Mouse (Mus musculus): ENCODE results near the gene Gadd45gip1. TPM values are rescaled to one million over a fixed set of nuclear protein-coding genes. Genes with fewer than 3 reads are reported as not detected.

Gadd45gip1 gene
- total RNA-seq, 2 experiments from 2014 or later: 28.4 to 28.8 TPM

- intact Hi-C loops (cut with DNase I; ENCODE audit: low total_unique reads): no loop called here
- DNase-seq: peak; percentile 75
Measured at GRCm38 (mm10) chr8:84793791-84794485, 37.4 kb upstream of the Gadd45gip1 start.

GRCm38 (mm10) chr8:84794486-84794885 is 36.8 kb upstream of the Gadd45gip1 start:
- DNase-seq: peak; percentile 52
- intact Hi-C loops (cut with DNase I; ENCODE audit: low total_unique reads): no loop called here

- no peak for DNase-seq
- intact Hi-C loops (cut with DNase I; ENCODE audit: low total_unique reads): loop anchor here (5.0 kb wide), 1 partner anchor 60 kb away; no protein-coding TSS in a partner anchor
Measured at GRCm38 (mm10) chr8:84797256-84797797, 34.0 kb upstream of the Gadd45gip1 start.

GRCm38 (mm10) chr8:84797971-84798370 is 33.4 kb upstream of the Gadd45gip1 start:
- intact Hi-C loops (cut with DNase I; ENCODE audit: low total_unique reads): loop anchor here (5.0 kb wide), 1 partner anchor 61 kb away; no protein-coding TSS in a partner anchor
- DNase-seq: no peak

GRCm38 (mm10) chr8:84798446-84799135 is 32.7 kb upstream of the Gadd45gip1 start:
- DNase-seq: no peak
- intact Hi-C loops (cut with DNase I; ENCODE audit: low total_unique reads): loop anchor here (5.0 kb wide), 1 partner anchor 61 kb away; no protein-coding TSS in a partner anchor

GRCm38 (mm10) chr8:84799136-84799931 is 32.0 kb upstream of the Gadd45gip1 start:
- intact Hi-C loops (cut with DNase I; ENCODE audit: low total_unique reads): loop anchor here (5.0 kb wide), 1 partner anchor 62 kb away; no protein-coding TSS in a partner anchor
- peak; percentile 84 for DNase-seq

GRCm38 (mm10) chr8:84799999-84800831 is 31.1 kb upstream of the Gadd45gip1 start, which contains the start of gene Nfix:
Nfix (minus strand) TSS chr8:84800344.
- DNase-seq: peak; percentile 83
- intact Hi-C loops (cut with DNase I; ENCODE audit: low total_unique reads): loop anchor here (5.0 kb wide), 1 partner anchor 63 kb away; no protein-coding TSS in a partner anchor

- intact Hi-C loops (cut with DNase I; ENCODE audit: low total_unique reads): loop anchor here (5.0 kb wide), 1 partner anchor 54 kb away; no protein-coding TSS in a partner anchor
- DNase-seq: no peak
Measured at GRCm38 (mm10) chr8:84806031-84806430, 25.3 kb upstream of the Gadd45gip1 start.

GRCm38 (mm10) chr8:84809109-84809940 is 22.0 kb upstream of the Gadd45gip1 start:
- no peak for DNase-seq
- intact Hi-C loops (cut with DNase I; ENCODE audit: low total_unique reads): loop anchor here (5.0 kb wide), 1 partner anchor 57 kb away; no protein-coding TSS in a partner anchor

GRCm38 (mm10) chr8:84809941-84810280 is 21.4 kb upstream of the Gadd45gip1 start:
- intact Hi-C loops (cut with DNase I; ENCODE audit: low total_unique reads): loop anchor here (5.0 kb wide), 2 partner anchors 58 to 73 kb away; no protein-coding TSS in a partner anchor
- no peak for DNase-seq

- DNase-seq: peak; percentile 92
- intact Hi-C loops (cut with DNase I; ENCODE audit: low total_unique reads): loop anchor here (5.0 kb wide), 1 partner anchor 74 kb away; no protein-coding TSS in a partner anchor
Measured at GRCm38 (mm10) chr8:84810896-84811295, 20.4 kb upstream of the Gadd45gip1 start.

GRCm38 (mm10) chr8:84811303-84811702 is 20.0 kb upstream of the Gadd45gip1 start:
- intact Hi-C loops (cut with DNase I; ENCODE audit: low total_unique reads): loop anchor here (5.0 kb wide), 1 partner anchor 74 kb away; no protein-coding TSS in a partner anchor
- no peak for DNase-seq

- intact Hi-C loops (cut with DNase I; ENCODE audit: low total_unique reads): loop anchor here (2.0 to 5.0 kb wide), 2 partner anchors 76 to 104 kb away; no protein-coding TSS in a partner anchor
- peak; percentile 80 for DNase-seq
Measured at GRCm38 (mm10) chr8:84813059-84813458, 18.3 kb upstream of the Gadd45gip1 start.

GRCm38 (mm10) chr8:84813830-84814229 is 17.5 kb upstream of the Gadd45gip1 start:
- intact Hi-C loops (cut with DNase I; ENCODE audit: low total_unique reads): loop anchor here (2.0 to 5.0 kb wide), 2 partner anchors 77 to 105 kb away; no protein-coding TSS in a partner anchor
- DNase-seq: no peak

GRCm38 (mm10) chr8:84814240-84814554 is 17.1 kb upstream of the Gadd45gip1 start:
- intact Hi-C loops (cut with DNase I; ENCODE audit: low total_unique reads): loop anchor here (5.0 kb wide), 1 partner anchor 77 kb away; no protein-coding TSS in a partner anchor
- DNase-seq: no peak

GRCm38 (mm10) chr8:84814555-84815441 is 16.5 kb upstream of the Gadd45gip1 start:
- DNase-seq: peak; percentile 66
- intact Hi-C loops (cut with DNase I; ENCODE audit: low total_unique reads): loop anchor here (5.0 kb wide), 2 partner anchors 77 to 222 kb away; no protein-coding TSS in a partner anchor

Data from gastrocnemius, postnatal 14 days (tissue).